Mouse (Mus musculus) thymus, adult 2 months (tissue): ENCODE results near the gene Gtf3c5.

Experiments
- CTCF ChIP-seq: fragments of 200-500 bp; IDR thresholded peaks from 2 replicates; pipeline ENCODE4 v1.5.1; 2012; ENCODE audit warnings: mild to moderate bottlenecking, control low read depth, low read length, moderate library complexity, borderline replicate concordance; ENCODE audit not compliant: control insufficient read depth, poor library complexity, insufficient read depth; ENCODE audit errors: extremely low read depth
- POLR2A ChIP-seq: fragments of 200-500 bp; IDR thresholded peaks from 2 replicates; pipeline ENCODE4 v1.6.1; 2012; ENCODE audit warnings: mild to moderate bottlenecking, low read length, control low read depth, moderate library complexity; ENCODE audit not compliant: control insufficient read depth, poor library complexity, insufficient read depth; ENCODE audit errors: extremely low read depth

- TF ChIP-seq CTCF (no peak), POLR2A (no peak)
These were observed 46.4 kb upstream of the Gtf3c5 start for GRCm38 (mm10) chr2:28629911-28630381.
